Mouse (Mus musculus) skeletal muscle tissue, postnatal 0 days (tissue): ENCODE measurements around the gene H2-Ke6. TPM values are rescaled to one million over a fixed set of nuclear protein-coding genes. Genes with fewer than 3 reads are reported as not detected.

Experiments used
- microRNA counts: library from miRNA; unstranded; fragments of <30 nt; microRNA quantifications from one replicate; lab custom pipeline; 2015
- microRNA-seq, 2 experiments: library from miRNA; unstranded; fragments of <30 nt; microRNA quantifications; one replicate each; pipeline ENCODE4; 2016
- polyA plus RNA-seq: library from polyadenylated mRNA; unstranded; fragments of >200 nt; fragmentation: Nextera tagmentation; extraction: Ambion mirVana; gene quantifications from 2 replicates; pipeline ENCODE4 v1.2.1, GENCODE M21; 2015

H2-Ke6 gene
- 46.7 and 46.9 TPM in 2 replicates for polyA plus RNA-seq

DNA sequence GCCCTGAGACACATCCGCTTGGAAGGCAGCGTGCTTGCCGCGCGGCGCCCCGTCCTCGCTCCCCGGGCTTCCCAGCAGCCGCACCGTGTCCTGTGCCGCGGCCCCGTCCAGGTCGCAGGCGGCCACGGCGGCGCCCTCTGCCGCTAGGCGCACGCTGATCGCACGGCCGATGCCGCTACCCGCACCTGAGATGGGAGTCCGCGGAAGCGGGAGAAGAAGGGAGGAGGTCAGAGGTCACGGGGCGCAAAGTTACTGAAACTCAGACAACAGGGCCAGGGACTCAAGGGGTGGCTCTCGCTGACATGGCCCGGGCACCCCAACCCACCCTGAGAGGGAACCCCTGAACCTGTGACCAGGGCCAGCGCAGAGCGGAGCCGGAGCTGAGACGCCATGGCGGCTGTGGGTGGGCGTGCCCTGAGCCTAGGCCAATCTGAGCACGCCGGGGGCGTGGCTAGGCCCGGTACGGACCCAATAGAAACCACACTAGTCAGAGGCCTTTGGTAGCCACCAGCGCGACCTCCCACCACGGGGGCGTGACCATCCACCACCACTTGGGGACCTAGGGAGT lies at the start of gene H2-Ke6:
H2-Ke6 (minus strand) TSS at position 405 of the 568 bp plus-strand sequence.

DNA sequence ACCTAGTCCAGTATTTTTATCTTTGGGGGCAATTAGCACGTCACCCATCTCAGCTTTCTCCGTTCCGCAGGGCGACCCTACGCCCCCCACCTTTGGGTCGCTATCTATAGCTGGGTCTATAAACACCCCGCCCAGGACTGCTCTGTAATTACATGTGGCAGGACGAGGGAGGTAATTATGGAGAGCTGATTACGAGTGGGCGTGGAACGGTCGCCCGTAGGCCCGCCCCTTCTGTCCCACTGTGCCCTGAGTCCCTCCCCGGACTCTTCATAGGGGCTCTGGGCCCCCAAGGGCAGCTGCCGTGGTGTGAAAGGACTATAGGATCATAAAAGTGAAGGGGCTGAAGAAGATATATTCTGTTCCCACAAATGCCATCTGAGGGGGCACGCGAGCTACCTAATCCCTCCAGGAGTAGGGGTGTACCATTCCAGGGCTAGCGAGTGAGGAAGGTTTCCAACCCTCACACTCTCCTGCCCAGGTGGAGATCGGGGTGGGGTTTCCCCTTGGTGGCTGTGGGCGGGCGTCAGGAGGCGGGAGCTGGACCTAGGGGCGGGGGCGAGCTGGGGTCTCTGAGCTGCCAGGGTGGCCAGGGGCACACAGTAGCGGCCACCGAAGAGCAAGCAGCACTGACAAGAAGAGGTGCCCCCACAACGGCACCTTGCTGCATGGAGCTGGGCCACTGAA lies 11.2 kb upstream of the H2-Ke6 start, which contains the start of gene Col11a2:
Col11a2 (plus strand) TSS at position 560 of the 684 bp plus-strand sequence.

DNA sequence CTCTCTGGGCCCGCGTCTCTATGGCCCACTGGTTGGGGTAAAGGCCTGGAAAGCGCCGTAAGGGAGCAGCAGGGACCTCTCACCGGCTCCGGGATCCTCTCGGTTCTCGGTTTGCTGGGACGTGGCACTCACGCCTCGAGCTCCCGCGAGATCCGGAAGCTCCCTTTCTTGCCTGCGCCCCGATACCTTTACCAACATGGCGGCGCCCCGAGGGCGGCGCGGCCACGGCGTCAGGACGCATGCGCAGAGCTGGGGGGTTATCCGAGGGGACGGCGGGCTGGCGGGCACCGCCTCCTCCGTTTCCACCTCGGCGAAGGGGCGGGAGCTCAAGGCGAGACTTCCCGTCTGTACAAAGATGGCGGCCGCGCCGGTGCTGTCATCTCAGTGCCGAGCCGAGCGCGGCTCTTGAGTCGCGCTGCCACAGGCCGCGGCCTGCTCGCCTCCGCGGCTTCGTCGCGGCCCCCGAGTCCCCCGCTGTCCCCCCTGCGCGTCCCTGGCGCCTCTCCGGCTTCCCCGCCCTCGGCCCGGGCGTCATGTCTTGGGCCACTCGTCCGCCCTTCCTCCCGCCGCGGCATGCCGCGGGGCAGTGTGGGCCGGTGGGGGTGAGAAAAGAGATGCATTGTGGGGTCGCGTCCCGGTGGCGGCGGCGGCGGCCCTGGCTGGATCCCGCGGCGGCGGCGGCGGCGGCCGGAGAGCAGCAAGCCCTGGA lies 3.8 kb upstream of the H2-Ke6 start, which contains the start of the genes Slc39a7 and Rxrb:
Slc39a7 (minus strand) TSS at position 218 of the 709 bp plus-strand sequence.
Rxrb (plus strand) TSS at position 348 of the 709 bp plus-strand sequence.

DNA sequence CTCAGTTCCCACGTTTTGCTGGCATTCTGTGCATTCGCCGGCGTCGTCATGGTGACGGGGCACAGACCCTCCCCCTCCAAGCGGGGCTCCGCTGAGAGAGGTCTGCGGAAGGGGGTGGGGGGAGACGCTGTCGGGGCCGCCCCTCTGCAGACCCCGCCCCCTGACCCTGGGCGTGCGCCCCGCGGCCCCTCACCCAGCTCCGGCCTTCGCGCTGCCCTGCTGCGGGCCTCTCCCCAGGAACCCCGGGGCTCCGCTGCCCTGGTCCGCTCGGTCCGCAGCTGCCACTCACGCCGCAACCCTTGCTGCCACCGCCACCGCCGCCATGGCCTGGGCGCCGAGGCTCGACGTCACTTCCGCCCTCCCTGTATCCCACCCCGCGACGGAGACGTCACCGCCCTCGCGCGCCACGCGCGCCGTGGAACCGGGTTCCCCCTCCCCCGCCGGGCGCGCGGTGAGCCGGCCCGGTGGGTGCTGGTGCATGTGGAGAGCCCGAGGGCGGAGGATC lies 3.5 kb downstream of the H2-Ke6 start, which contains the start of gene Ring1:
Ring1 (minus strand) TSS at position 364 of the 505 bp plus-strand sequence.

DNA sequence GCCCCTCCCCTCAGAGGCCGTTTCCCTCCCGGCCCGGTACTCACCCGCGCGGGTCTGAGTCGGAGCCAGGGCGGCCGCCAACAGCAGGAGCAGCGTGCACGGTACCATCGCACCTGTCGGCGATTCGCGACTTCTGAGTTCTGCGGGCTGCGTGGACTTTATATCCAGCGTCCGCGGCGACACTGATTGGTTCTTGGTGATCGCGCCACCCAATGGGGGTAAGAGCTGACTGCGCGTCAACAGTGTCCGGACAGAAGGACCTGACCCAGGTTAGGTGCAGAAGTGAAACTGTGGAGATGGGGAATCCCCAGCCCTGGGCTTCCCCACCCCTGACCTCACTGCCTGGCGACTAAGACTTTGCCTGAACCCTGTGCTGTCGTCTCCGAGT lies 27.7 kb downstream of the H2-Ke6 start, which contains the start of gene H2-K1:
H2-K1 (minus strand) TSS at position 198 of the 388 bp plus-strand sequence.

MicroRNA genes within 50 kb of the gene (microRNA counts, 519-probe panel; counts per million panel counts)
- 296 counts per million, percentile 58 among the panel's probes with 10 or more counts for microRNA mmu-miR-219 (lab: Ali Mortazavi, UCI)

Small RNA genes lying within 50 kb of the gene (microRNA-seq; reads per million reads assigned to microRNA genes)
- 0 to 0.21 reads per million in 2 experiments for gene Mir219a-1
- 0 reads per million in 2 experiments for gene Mir219c

Other genes with a start within 250 kb of the H2-Ke6 start
- 76.0 and 98.6 TPM in 2 replicates for gene Angptl4, start 246.2 kb downstream of the H2-Ke6 start, polyA plus RNA-seq
- gene Kank3, start 217.5 kb downstream of the H2-Ke6 start, polyA plus RNA-seq, result 29.3 and 30.3 TPM in 2 replicates
- gene Rps28, start 203.5 kb downstream of the H2-Ke6 start, polyA plus RNA-seq, result 640 and 826 TPM in 2 replicates
- 501 and 563 TPM in 2 replicates for gene Ndufa7, start 203.5 kb downstream of the H2-Ke6 start, polyA plus RNA-seq
- 28.6 and 40.2 TPM in 2 replicates for gene Cd320, start 185.0 kb downstream of the H2-Ke6 start, polyA plus RNA-seq
- not detected in 2 replicates for gene Gm7029, start 154.2 kb downstream of the H2-Ke6 start, polyA plus RNA-seq
- gene Kifc1, start 137.4 kb downstream of the H2-Ke6 start, polyA plus RNA-seq, result 1.4 and 2.0 TPM in 2 replicates
- 0.18 and 0.55 TPM in 2 replicates for gene Platr17, start 122.9 kb downstream of the H2-Ke6 start, polyA plus RNA-seq
- 22.3 and 22.6 TPM in 2 replicates for gene Daxx, start 118.6 kb downstream of the H2-Ke6 start, polyA plus RNA-seq
- gene Tapbp, start 112.2 kb downstream of the H2-Ke6 start, polyA plus RNA-seq, result 28.8 and 38.5 TPM in 2 replicates
- 10.8 and 12.1 TPM in 2 replicates for gene Zbtb22, start 112.2 kb downstream of the H2-Ke6 start, polyA plus RNA-seq
- gene Rgl2, start 98.5 kb downstream of the H2-Ke6 start, polyA plus RNA-seq, result 20.9 and 22.0 TPM in 2 replicates
- gene Pfdn6, start 87.7 kb downstream of the H2-Ke6 start, polyA plus RNA-seq, result 91.1 and 107 TPM in 2 replicates
- 13.7 and 15.4 TPM in 2 replicates for gene Wdr46, start 87.4 kb downstream of the H2-Ke6 start, polyA plus RNA-seq
- 5.6 and 7.0 TPM in 2 replicates for gene B3galt4, start 76.6 kb downstream of the H2-Ke6 start, polyA plus RNA-seq
- gene Vps52, start 72.2 kb downstream of the H2-Ke6 start, polyA plus RNA-seq, result 31.6 and 31.8 TPM in 2 replicates
- 1,060 and 1,200 TPM in 2 replicates for gene Rps18, start 72.1 kb downstream of the H2-Ke6 start, polyA plus RNA-seq
- 49.2 and 107 TPM in 2 replicates for gene H2-K1, start 27.7 kb downstream of the H2-Ke6 start, polyA plus RNA-seq
- gene Ring1, start 3.4 kb downstream of the H2-Ke6 start, polyA plus RNA-seq, result 12.3 and 13.6 TPM in 2 replicates
- gene Slc39a7, start 3.6 kb upstream of the H2-Ke6 start, polyA plus RNA-seq, result 82.1 and 94.7 TPM in 2 replicates
- 31.9 and 33.4 TPM in 2 replicates for gene Rxrb, start 3.8 kb upstream of the H2-Ke6 start, polyA plus RNA-seq
- 1.9 and 5.7 TPM in 2 replicates for gene Col11a2, start 11.4 kb upstream of the H2-Ke6 start, polyA plus RNA-seq
- gene H2-Oa, start 64.3 kb upstream of the H2-Ke6 start, polyA plus RNA-seq, result 0.27 and 0.35 TPM in 2 replicates
- gene H2-DMa, start 91.5 kb upstream of the H2-Ke6 start, polyA plus RNA-seq, result 10.7 and 10.8 TPM in 2 replicates
- 42.6 and 45.7 TPM in 2 replicates for gene Brd2, start 94.6 kb upstream of the H2-Ke6 start, polyA plus RNA-seq
- 0.17 and 0.33 TPM in 2 replicates for gene H2-DMb2, start 115.2 kb upstream of the H2-Ke6 start, polyA plus RNA-seq
- 0.44 and 1.1 TPM in 2 replicates for gene H2-DMb1, start 125.0 kb upstream of the H2-Ke6 start, polyA plus RNA-seq
- gene Tap1, start 159.5 kb upstream of the H2-Ke6 start, polyA plus RNA-seq, result 3.5 and 5.1 TPM in 2 replicates
- gene Psmb9, start 159.7 kb upstream of the H2-Ke6 start, polyA plus RNA-seq, result 3.6 and 6.3 TPM in 2 replicates
- 11.0 and 17.6 TPM in 2 replicates for gene Psmb8, start 169.7 kb upstream of the H2-Ke6 start, polyA plus RNA-seq
- gene Tap2, start 175.5 kb upstream of the H2-Ke6 start, polyA plus RNA-seq, result 5.3 and 7.2 TPM in 2 replicates
- 0.06 and 0.19 TPM in 2 replicates for gene H2-Ob, start 210.8 kb upstream of the H2-Ke6 start, polyA plus RNA-seq
- gene H2-Ab1, start 229.6 kb upstream of the H2-Ke6 start, polyA plus RNA-seq, result 4.1 and 6.2 TPM in 2 replicates